Mouse (Mus musculus) spleen, postnatal 14 days (tissue): ENCODE data around the gene Tmc6.
A peak's percentile ranks its signal among the peaks of the same experiment; 100 is the strongest.
"Not testable (repeated sequence)": the region's sequence is repeated elsewhere in the genome, so short reads cannot be mapped to it uniquely, and the experiment has no call there.

Experiments used
- DNase-seq, 2 experiments: peaks; one replicate each; pipeline ENCODE4 v3.0.0; 2021 to 2022; ENCODE audit warnings: low spot score in 2 of 2

The Tmc6 gene

GRCm38 (mm10) chr11:117810401-117811046 is 28.5 kb upstream of the Tmc6 start:
- DNase-seq, result peak; percentile 57 to 72

- peak; percentile 61 to 73 for DNase-seq
Measured at GRCm38 (mm10) chr11:117809407-117810311, 27.7 kb upstream of the Tmc6 start, which contains the start of the genes Gm20708 and Syngr2. TSS of gene Gm20708 (plus strand) at chr11:117809668. TSS of gene Syngr2 (plus strand) at chr11:117809668.

GRCm38 (mm10) chr11:117806781-117807180 is 24.8 kb upstream of the Tmc6 start:
- no peak for DNase-seq

- no peak for DNase-seq
Measured at GRCm38 (mm10) chr11:117803166-117803688, 21.2 kb upstream of the Tmc6 start.

GRCm38 (mm10) chr11:117801650-117802049 is 19.7 kb upstream of the Tmc6 start:
- DNase-seq, result no peak

- DNase-seq, result no peak
Measured at GRCm38 (mm10) chr11:117800038-117800437, 18.0 kb upstream of the Tmc6 start.

- no peak for DNase-seq
Measured at GRCm38 (mm10) chr11:117799174-117799573, 17.2 kb upstream of the Tmc6 start.

GRCm38 (mm10) chr11:117798160-117798541 is 16.2 kb upstream of the Tmc6 start:
- no peak for DNase-seq

GRCm38 (mm10) chr11:117797511-117798159 is 15.6 kb upstream of the Tmc6 start, which contains the start of gene 6030468B19Rik:
TSS of gene 6030468B19Rik (plus strand) at chr11:117797660.
- DNase-seq, result peak; percentile 40 to 58

GRCm38 (mm10) chr11:117796954-117797353 is 15.0 kb upstream of the Tmc6 start:
- DNase-seq, result no peak

GRCm38 (mm10) chr11:117794035-117794551 is 12.1 kb upstream of the Tmc6 start:
- DNase-seq, result no peak

- DNase-seq, result peak; percentile 70 to 77
Measured at GRCm38 (mm10) chr11:117792281-117792888, 10.4 kb upstream of the Tmc6 start.

GRCm38 (mm10) chr11:117791441-117791761 is 9.4 kb upstream of the Tmc6 start:
- DNase-seq, result peak in 1 of 2 experiments; percentile 11

- peak; percentile 30 to 50 for DNase-seq
Measured at GRCm38 (mm10) chr11:117790703-117791440, 8.9 kb upstream of the Tmc6 start.

- peak; percentile 66 to 77 for DNase-seq
Measured at GRCm38 (mm10) chr11:117790286-117790685, 8.3 kb upstream of the Tmc6 start.

GRCm38 (mm10) chr11:117788481-117788880 is 6.5 kb upstream of the Tmc6 start:
- not testable (repeated sequence) for DNase-seq

GRCm38 (mm10) chr11:117786294-117786693 is 4.3 kb upstream of the Tmc6 start:
- DNase-seq, result peak; percentile 60 to 75

GRCm38 (mm10) chr11:117783683-117784309 is 1.8 kb upstream of the Tmc6 start:
- DNase-seq, result peak; percentile 59 to 66

- peak; percentile 75 to 88 for DNase-seq
Measured at GRCm38 (mm10) chr11:117783089-117783488, 1.1 kb upstream of the Tmc6 start.

GRCm38 (mm10) chr11:117782705-117783034 is 672 bp upstream of the Tmc6 start:
- DNase-seq, result no peak
